Mouse (Mus musculus) midbrain, embryonic 13.5 days (tissue): Measurements from ENCODE around the gene Runx2. TPM values are rescaled to one million over a fixed set of nuclear protein-coding genes. Genes with fewer than 3 reads are reported as not detected.

Experiments
- ATAC-seq: fragments of 200-750 bp; cut with Nextera tagmentation; 2 replicates; pipeline ENCODE4 v1.8.0; 2017; ENCODE audit warnings: mild to moderate bottlenecking, moderate TSS enrichment, moderate library complexity
- H3K27ac ChIP-seq: fragments of 300-500 bp; sonication (generic); 2 replicates; pipeline ENCODE4 v1.5.1; 2015; ENCODE audit warnings: inconsistent platforms, mild to moderate bottlenecking, moderate library complexity
- H3K27me3 ChIP-seq: fragments of 300-500 bp; sonication (generic); 2 replicates; pipeline ENCODE4 v1.6.1; 2015; ENCODE audit warnings: mild to moderate bottlenecking, inconsistent platforms
- H3K36me3 ChIP-seq: fragments of 300-500 bp; sonication (generic); 2 replicates; pipeline ENCODE4 v1.6.1; 2015; ENCODE audit warnings: mild to moderate bottlenecking, inconsistent platforms
- H3K4me1 ChIP-seq: fragments of 300-500 bp; sonication (generic); replicated peaks from 2 replicates; pipeline ENCODE4 v1.6.1; 2015; ENCODE audit warnings: inconsistent platforms
- H3K4me2 ChIP-seq: fragments of 300-500 bp; sonication (generic); replicated peaks from 2 replicates; pipeline ENCODE4 v1.6.1; 2015; ENCODE audit warnings: moderate library complexity, mild to moderate bottlenecking, inconsistent platforms
- H3K4me3 ChIP-seq: fragments of 300-500 bp; sonication (generic); replicated peaks from 2 replicates; pipeline ENCODE4 v1.5.1; 2015; ENCODE audit warnings: mild to moderate bottlenecking, inconsistent platforms
- H3K9ac ChIP-seq: fragments of 300-500 bp; sonication (generic); replicated peaks from 2 replicates; pipeline ENCODE4 v1.6.1; 2015; ENCODE audit warnings: mild to moderate bottlenecking, inconsistent platforms
- H3K9me3 ChIP-seq: fragments of 300-500 bp; sonication (generic); 2 replicates; pipeline ENCODE4 v1.6.1; 2016; ENCODE audit warnings: mild to moderate bottlenecking, inconsistent platforms
- WGBS: fragments of 180-500 bp; shearing (Covaris S2); methylation state at CpG from one replicate; pipeline ENCODE4 v1.1.7; 2015; 5-methylcytosine and 5-hydroxymethylcytosine counted together
- polyA plus RNA-seq: library from polyadenylated mRNA; unstranded; fragments of >200 nt; fragmentation: Nextera tagmentation; extraction: Ambion mirVana; gene quantifications from 2 replicates; pipeline ENCODE4 v1.2.1, GENCODE M21; 2015

Runx2 gene
- polyA plus RNA-seq, 1 experiment from 2014 or later = 0.77 TPM

DNA sequence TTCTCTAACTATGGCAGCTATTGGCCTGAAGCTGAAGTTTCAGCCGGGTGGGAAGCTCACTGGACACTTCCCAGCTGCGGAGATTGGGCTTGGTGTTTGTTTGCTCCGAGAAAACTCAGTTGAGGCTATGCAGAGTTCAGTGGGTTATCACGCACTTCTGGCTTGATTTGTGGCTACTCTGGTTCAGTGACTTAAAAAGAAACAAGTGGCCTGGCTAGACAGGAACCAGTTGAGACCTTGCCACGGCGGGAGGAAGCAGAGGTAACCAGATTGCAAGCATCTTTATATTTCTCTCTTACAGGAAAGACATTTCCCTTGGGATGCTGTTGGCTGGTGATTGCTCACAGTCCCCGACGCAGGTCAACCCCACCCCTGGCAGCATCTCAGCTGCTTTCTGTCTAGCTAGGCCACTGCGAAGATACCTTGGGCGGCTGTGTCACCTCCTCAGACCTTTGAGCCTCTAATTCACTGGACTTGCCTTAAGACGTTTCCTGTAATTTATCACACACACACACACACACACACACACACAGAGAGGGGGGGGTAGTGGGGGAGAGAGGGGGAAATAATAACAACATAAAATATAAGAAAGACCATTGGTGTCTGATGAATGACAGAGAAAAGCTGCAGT is 324.3 kb downstream of the Runx2 start:
- Histone ChIP-seq H3K27me3 (no peaks in the 10 kb centered on the region), H3K4me3 (no peak overlapping the region), H3K9me3 (no peaks in the 10 kb centered on the region), H3K4me1 (no peaks in the 10 kb centered on the region), H3K9ac (no peak overlapping the region), H3K27ac (no peak overlapping the region), H3K4me2 (no peak overlapping the region), H3K36me3 (no peaks in the 10 kb centered on the region)
- no peak for ATAC-seq
- WGBS = 87% methylated on average over 11 of the region's 11 CpGs

DNA sequence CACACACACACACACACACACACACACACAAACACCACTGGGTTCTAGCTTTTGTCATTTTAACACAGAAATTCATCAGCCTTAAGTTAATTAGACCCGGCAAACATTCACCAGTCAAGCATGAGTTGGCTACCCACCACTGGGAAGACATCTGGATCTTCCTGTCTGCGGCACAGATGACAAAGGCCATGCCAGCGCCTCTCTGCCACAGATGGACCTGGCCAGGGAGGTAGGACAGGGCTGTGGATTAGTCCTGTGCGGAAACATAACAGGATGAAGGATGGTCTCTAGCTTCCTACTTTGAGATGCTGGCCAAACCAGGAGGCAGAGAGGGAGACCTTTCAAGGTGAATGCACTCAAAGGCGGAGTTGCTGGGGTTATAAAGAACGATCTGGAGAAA is 325.3 kb downstream of the Runx2 start:
- no peak for ATAC-seq
- no peak overlapping the region for H3K27ac ChIP-seq
- H3K4me2 ChIP-seq = no peak overlapping the region
- no peaks in the 10 kb centered on the region for H3K9me3 ChIP-seq
- H3K27me3 ChIP-seq = no peaks in the 10 kb centered on the region
- H3K36me3 ChIP-seq = no peaks in the 10 kb centered on the region
- WGBS = 78% methylated on average over 6 of the region's 6 CpGs
- no peak overlapping the region for H3K9ac ChIP-seq
- no peaks in the 10 kb centered on the region for H3K4me1 ChIP-seq
- no peak overlapping the region for H3K4me3 ChIP-seq

DNA sequence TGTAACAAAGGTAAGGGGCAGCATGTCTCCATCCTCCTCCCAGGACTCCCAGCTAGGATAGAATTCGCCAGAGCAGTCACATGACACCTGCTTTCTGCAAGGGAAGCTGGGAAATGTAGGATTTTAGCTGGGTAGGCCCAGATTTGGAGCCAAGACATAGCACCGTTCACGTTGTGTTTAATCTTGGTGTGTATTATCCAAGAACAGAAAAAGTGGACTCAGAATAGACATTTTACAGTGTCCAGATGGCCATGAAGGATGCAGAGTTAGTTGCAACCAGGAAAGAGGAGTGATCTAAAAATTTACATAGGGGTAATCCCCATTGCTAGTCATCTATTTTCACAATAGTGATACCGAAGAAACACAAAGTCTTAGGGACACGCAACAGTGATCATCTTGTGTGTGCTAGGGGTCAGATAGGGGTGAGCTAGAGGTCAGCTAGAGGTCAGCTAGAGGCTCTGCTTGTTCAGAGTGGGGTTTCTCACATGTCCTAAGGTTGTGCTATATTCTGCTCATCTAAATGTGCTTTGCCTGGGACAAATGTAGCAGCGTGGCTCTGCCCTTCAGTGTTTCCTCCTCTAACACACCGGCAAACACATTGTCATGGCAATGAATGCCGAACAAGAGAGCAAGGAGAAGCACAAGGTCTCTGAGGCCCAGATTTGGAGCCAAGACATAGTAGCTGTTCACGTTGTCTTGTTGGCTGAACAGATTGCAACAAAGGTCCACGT is 326.9 kb downstream of the Runx2 start:
- H3K4me2 ChIP-seq = no peak overlapping the region
- H3K4me1 ChIP-seq = no peaks in the 10 kb centered on the region
- 86% methylated on average over 10 of the region's 10 CpGs for WGBS
- no peaks in the 10 kb centered on the region for H3K36me3 ChIP-seq
- no peaks in the 10 kb centered on the region for H3K27me3 ChIP-seq
- 0 out of 2 replicates have a peak, but pooled peaks have one; percentile 30 for ATAC-seq
- no peak overlapping the region for H3K9ac ChIP-seq
- H3K9me3 ChIP-seq = no peaks in the 10 kb centered on the region
- no peak overlapping the region for H3K27ac ChIP-seq
- no peak overlapping the region for H3K4me3 ChIP-seq

DNA sequence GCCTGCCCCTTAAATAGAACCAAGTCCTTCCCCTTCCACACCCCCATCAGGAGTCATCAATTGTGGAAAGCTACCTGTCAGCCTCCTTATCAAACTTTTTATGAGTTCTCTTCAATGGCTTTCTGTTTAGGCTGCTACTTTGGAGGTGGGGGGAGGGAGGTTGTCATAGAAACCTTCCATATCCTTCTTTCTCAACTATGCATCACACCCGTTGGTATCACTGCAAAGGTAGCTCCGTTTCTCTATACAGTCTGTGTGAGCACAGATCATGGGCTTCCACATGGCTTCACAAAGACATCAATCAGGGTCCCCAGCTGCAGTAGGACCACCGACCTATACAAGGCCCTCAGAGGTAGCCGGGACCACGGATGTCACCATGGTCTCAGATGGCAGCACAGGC is 329.3 kb downstream of the Runx2 start:
- Histone ChIP-seq H3K4me2 (no peak overlapping the region), H3K4me3 (no peak overlapping the region), H3K27ac (no peak overlapping the region), H3K9ac (no peak overlapping the region), H3K9me3 (no peaks in the 10 kb centered on the region), H3K36me3 (no peaks in the 10 kb centered on the region), H3K4me1 (no peaks in the 10 kb centered on the region), H3K27me3 (no peaks in the 10 kb centered on the region)
- WGBS = 88% methylated on average over 5 of the region's 5 CpGs
- no peak for ATAC-seq

DNA sequence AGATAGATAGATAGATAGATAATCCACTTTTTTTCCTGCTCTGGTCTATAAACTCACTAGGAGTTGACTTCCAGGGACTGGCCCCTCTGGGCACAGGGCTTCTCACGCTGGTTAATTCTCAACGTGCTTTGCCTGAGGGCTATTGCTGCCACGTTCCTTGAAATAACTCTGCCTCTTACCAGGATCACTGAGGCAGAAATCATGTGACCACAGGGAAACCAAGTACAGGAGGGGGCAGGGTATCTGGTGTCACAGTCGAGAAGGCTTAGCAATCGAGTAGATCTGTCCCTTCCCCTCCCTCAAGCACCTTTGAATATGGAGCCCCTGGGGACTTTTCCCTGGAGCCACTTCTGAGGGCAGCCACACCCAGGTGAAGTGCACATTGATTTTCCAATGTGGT is 334.7 kb downstream of the Runx2 start:
- no peaks in the 10 kb centered on the region for H3K27me3 ChIP-seq
- H3K4me2 ChIP-seq = no peak overlapping the region
- no peaks in the 10 kb centered on the region for H3K9me3 ChIP-seq
- no peak for ATAC-seq
- no peaks in the 10 kb centered on the region; the same call in 1 of the 2 replicates for H3K4me1 ChIP-seq
- WGBS = 45% methylated on average over 5 of the region's 5 CpGs
- H3K36me3 ChIP-seq = no peaks in the 10 kb centered on the region
- no peak overlapping the region for H3K27ac ChIP-seq
- no peak overlapping the region for H3K9ac ChIP-seq
- H3K4me3 ChIP-seq = no peak overlapping the region

DNA sequence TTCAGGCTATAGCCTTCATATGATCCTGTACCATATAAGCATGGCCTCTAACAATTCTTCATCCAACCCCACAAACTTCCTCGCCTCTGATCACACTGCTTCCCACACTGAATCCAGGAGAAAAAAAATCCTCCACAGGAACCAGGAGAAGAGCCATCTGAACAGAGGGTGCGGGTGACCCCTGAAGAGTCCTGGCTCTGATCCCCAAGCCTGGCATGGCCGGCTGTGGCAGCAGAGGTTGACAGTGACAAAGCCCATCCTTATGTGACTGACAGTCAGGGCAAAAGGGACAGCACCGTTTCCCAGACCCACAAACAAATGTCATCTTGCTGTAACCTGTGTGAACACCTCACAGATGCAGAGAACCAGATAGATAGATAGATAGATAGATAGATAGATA is 335.1 kb downstream of the Runx2 start:
- 81% methylated on average over 4 of the region's 4 CpGs for WGBS
- no peak overlapping the region for H3K27ac ChIP-seq
- ATAC-seq = no peak
- H3K27me3 ChIP-seq = no peaks in the 10 kb centered on the region
- H3K4me3 ChIP-seq = no peak overlapping the region
- no peaks in the 10 kb centered on the region for H3K36me3 ChIP-seq
- H3K4me2 ChIP-seq = no peak overlapping the region
- H3K9ac ChIP-seq = no peak overlapping the region
- H3K4me1 ChIP-seq = no peaks in the 10 kb centered on the region; the same call in 1 of the 2 replicates
- no peaks in the 10 kb centered on the region for H3K9me3 ChIP-seq

DNA sequence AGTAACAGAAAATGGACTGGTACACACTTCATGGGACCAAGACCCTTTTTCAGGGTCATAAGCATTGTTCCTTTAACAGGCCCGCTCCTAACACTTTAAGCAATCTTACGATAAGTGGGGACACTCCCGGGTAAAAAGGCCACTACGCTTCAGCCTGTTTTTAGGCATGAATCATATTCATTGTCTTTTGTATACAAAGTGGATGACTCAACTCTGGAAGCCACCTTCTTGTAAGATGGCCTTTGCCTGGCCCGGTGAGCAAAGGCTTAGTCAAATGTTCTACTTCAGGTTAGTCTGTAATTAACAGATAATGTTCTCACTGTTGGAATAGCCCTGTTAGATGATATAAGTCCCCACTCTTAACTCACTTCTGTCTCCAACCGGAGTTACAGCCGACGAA is 338.7 kb downstream of the Runx2 start:
- Histone ChIP-seq H3K27me3 (no peaks in the 10 kb centered on the region), H3K4me2 (no peak overlapping the region), H3K9me3 (no peaks in the 10 kb centered on the region), H3K4me1 (no peaks in the 10 kb centered on the region; the same call in 1 of the 2 replicates), H3K4me3 (no peak overlapping the region), H3K27ac (no peak overlapping the region), H3K9ac (no peak overlapping the region), H3K36me3 (no peaks in the 10 kb centered on the region)
- ATAC-seq = no peak
- 99% methylated on average over 8 of the region's 8 CpGs for WGBS

DNA sequence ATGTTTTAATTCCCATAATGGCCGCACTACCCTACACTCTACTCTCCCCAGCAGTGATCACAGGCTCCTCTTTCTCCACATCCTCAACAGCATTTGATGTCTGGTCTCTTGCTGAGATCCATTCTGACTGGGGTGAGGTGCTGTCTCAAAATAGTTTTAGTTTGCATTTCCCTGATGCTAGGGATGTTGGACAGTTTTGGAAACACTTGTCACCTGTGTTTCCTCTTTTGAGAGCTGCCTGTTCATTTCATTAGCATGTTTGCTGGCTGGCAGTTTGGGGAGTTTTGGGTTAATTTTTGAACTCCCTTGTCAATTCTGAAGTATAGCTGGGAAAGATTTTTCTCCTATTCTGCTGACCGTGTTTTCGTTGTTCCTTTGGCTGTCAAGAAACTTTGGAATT is 340.3 kb downstream of the Runx2 start:
- Histone ChIP-seq H3K4me1 (no peaks in the 10 kb centered on the region), H3K9me3 (no peaks in the 10 kb centered on the region), H3K9ac (no peak overlapping the region), H3K4me2 (no peak overlapping the region), H3K36me3 (no peaks in the 10 kb centered on the region), H3K27ac (no peak overlapping the region), H3K4me3 (no peak overlapping the region), H3K27me3 (no peaks in the 10 kb centered on the region)
- 77% methylated on average over 3 of the region's 3 CpGs for WGBS
- no peak for ATAC-seq

DNA sequence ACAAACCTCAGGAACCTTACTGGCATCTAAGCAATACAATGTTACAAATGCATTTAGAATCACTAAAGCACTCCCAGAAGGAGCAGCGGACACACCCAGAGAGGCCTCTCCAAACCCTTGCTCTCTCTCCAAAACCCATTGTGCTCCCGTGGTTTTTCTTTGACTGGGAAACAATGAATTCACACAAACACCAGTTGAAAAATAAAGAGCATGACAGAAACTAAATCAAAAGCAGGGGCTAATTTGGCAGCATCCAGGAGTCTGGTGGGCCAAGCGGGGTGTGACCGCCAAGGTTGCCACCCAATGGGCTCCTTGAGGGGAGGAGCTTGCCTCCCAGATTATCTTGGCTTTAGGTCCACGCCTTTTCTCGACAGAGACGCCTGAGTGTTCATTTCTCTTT is 341.9 kb downstream of the Runx2 start:
- 66% methylated on average over 7 of the region's 7 CpGs for WGBS
- H3K27ac ChIP-seq = no peak overlapping the region
- H3K4me2 ChIP-seq = no peak overlapping the region
- H3K4me1 ChIP-seq = no peaks in the 10 kb centered on the region
- no peaks in the 10 kb centered on the region for H3K27me3 ChIP-seq
- no peaks in the 10 kb centered on the region for H3K9me3 ChIP-seq
- no peak overlapping the region for H3K9ac ChIP-seq
- no peaks in the 10 kb centered on the region for H3K36me3 ChIP-seq
- no peak overlapping the region for H3K4me3 ChIP-seq
- ATAC-seq = no peak

DNA sequence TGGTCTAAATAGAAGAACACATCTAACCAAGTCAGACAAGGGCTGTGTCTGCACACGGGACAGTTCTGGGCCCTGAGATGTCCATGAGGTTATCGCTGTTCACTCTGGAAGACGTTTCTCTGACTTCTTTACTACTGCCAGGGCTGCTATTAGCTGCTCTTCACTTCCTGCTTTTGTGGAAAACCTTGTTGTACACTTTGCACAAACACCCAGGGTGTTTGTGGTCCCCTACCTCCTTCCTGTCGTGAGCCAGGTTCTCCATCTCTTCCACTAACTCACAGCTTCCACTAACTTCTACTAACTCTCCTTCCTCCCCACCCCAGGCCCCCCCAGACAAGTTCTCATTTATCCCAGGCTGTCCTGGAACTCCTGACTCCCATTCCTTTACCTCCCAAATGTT is 350.9 kb downstream of the Runx2 start:
- WGBS = 89% methylated on average over 4 of the region's 4 CpGs
- Histone ChIP-seq H3K9ac (no peak overlapping the region), H3K27me3 (no peaks in the 10 kb centered on the region), H3K4me1 (no peaks in the 10 kb centered on the region), H3K4me3 (no peak overlapping the region), H3K9me3 (no peaks in the 10 kb centered on the region), H3K36me3 (no peaks in the 10 kb centered on the region), H3K27ac (no peak overlapping the region), H3K4me2 (no peak overlapping the region)
- no peak for ATAC-seq

DNA sequence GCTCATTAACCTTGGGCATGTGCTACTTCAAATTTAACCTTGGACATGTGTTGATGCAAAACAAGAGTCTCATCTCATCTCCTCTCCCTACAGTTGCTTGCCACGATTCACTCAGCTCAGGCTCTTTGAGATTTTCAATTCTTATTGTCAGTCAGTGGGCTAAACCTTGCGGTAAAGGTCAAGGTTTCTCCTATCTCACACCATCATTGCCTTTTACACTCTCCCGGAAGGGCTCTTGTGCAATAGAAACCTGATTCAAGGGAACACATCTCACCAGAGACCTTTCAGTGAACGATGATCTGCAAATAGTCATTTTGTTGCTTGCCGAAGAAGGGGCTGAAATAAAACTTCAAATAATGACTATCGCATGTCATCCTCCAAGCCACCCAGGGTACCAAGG is 354.4 kb downstream of the Runx2 start:
- Histone ChIP-seq H3K27ac (no peak overlapping the region), H3K27me3 (peaks cover 6% of the 10 kb centered on the region; the same call in 1 of the 2 replicates), H3K4me2 (no peak overlapping the region), H3K4me3 (no peak overlapping the region), H3K4me1 (no peaks in the 10 kb centered on the region), H3K9ac (no peak overlapping the region), H3K9me3 (no peaks in the 10 kb centered on the region), H3K36me3 (no peaks in the 10 kb centered on the region)
- WGBS = 89% methylated on average over 6 of the region's 6 CpGs
- ATAC-seq = no peak

DNA sequence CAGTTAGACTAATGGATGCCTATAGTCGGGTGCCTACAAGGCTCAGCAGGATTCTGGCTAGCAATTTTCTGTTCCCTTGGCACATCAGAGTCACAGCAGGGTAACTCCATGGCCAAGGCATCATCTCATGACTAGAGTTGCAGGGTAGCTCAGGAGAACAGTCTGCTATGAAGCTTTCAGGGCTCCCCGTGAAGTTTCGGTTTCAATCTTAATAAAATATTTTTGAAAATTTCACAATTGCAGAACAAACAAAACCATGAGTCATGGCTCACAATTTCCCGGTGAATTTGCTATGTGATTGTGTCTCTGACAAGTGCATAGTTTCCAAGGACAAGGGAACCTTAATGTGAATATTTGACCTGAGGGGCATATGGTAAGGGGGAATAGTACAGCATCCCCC is 355.6 kb downstream of the Runx2 start:
- H3K9ac ChIP-seq = no peak overlapping the region
- H3K36me3 ChIP-seq = no peaks in the 10 kb centered on the region
- H3K9me3 ChIP-seq = no peaks in the 10 kb centered on the region
- 95% methylated on average over 4 of the region's 4 CpGs for WGBS
- H3K4me1 ChIP-seq = no peaks in the 10 kb centered on the region
- H3K27ac ChIP-seq = no peak overlapping the region
- H3K4me2 ChIP-seq = no peak overlapping the region
- no peak for ATAC-seq
- peaks cover 6% of the 10 kb centered on the region; the same call in 1 of the 2 replicates for H3K27me3 ChIP-seq
- no peak overlapping the region for H3K4me3 ChIP-seq

DNA sequence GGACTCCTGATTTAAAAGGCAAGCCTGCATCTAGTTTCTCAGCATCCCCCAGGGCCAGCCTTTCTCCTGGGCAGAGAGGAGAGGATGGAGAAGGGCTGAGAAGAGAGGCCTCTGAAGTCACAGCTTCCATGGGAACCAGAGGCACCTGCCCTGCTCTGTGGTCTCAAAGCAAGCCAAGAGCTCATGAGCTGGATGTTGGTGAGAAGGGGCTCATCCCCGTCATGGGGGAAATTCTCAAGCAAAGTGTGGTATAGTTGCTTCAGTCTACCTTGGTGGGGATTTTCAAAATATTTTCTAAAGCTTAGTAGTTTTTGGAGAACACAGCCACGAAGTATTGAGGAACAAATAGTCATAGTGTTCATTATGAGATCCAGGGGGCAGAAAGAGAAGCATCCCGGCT is 357.9 kb downstream of the Runx2 start:
- H3K9me3 ChIP-seq = no peaks in the 10 kb centered on the region
- no peaks in the 10 kb centered on the region for H3K4me1 ChIP-seq
- H3K36me3 ChIP-seq = no peaks in the 10 kb centered on the region
- no peak overlapping the region for H3K4me3 ChIP-seq
- H3K27me3 ChIP-seq = peaks cover 6% of the 10 kb centered on the region; the same call in 1 of the 2 replicates
- no peak overlapping the region for H3K9ac ChIP-seq
- H3K4me2 ChIP-seq = no peak overlapping the region
- H3K27ac ChIP-seq = no peak overlapping the region
- 80% methylated on average over 3 of the region's 3 CpGs for WGBS
- ATAC-seq = no peak
